Mouse (Mus musculus): ENCODE results near the gene Rbm47.

DNA sequence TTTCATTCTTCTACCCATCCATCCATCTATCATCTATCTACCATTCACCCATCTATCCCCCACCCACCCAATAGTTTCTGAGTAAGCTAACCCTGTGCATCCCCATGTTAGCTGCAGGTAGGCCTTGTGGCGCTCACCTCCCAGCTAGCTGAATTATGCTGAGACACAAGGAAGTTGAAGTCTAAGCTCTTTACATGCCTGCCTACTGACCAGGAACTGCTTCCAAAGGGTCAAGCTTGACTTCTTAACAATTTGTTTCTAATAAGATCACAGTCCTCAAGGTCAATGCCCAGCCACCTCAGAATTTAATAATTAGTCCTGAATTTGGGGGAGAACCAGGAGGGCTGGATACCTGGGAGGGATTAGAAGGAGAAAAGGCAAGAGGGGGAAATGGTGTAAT, 140.1 kb downstream of the Rbm47 start:
- TF ChIP-seq CTCF (IDR thresholded peaks at IDR 0.05; ENCODE audit: low read depth), result no peak
- TF ChIP-seq EP300 (optimal IDR thresholded peaks at IDR 0.05), result no peak

All from stomach, postnatal 0 days (tissue).